Mouse (Mus musculus) megakaryocyte progenitor cell, adult 5-6 weeks (primary cell): ENCODE measurements around the gene Dbf4. TPM values are rescaled to one million over a fixed set of nuclear protein-coding genes. Genes with fewer than 3 reads are reported as not detected.

Source experiments
- ATAC-seq: replicated peaks from 2 replicates; pipeline ENCODE4 v1.8.0; 2016; ENCODE audit warnings: mild to moderate bottlenecking, moderate TSS enrichment, inconsistent platforms; ENCODE audit not compliant: poor library complexity
- total RNA-seq, 2 experiments: library from RNA; stranded (forward) in 1 of 2; stranded (reverse) in 1 of 2; fragments of 157-497, 149-512 nt in 1 of 2; fragments of 200-1000 nt in 1 of 2; gene quantifications; 2 replicates each; pipeline versions ENCODE4 v1.2.3 to v1.2.4; 2015 to 2017

The Dbf4 gene
- total RNA-seq, 2 experiments from 2014 or later = 65.1 to 78.2 TPM

DNA sequence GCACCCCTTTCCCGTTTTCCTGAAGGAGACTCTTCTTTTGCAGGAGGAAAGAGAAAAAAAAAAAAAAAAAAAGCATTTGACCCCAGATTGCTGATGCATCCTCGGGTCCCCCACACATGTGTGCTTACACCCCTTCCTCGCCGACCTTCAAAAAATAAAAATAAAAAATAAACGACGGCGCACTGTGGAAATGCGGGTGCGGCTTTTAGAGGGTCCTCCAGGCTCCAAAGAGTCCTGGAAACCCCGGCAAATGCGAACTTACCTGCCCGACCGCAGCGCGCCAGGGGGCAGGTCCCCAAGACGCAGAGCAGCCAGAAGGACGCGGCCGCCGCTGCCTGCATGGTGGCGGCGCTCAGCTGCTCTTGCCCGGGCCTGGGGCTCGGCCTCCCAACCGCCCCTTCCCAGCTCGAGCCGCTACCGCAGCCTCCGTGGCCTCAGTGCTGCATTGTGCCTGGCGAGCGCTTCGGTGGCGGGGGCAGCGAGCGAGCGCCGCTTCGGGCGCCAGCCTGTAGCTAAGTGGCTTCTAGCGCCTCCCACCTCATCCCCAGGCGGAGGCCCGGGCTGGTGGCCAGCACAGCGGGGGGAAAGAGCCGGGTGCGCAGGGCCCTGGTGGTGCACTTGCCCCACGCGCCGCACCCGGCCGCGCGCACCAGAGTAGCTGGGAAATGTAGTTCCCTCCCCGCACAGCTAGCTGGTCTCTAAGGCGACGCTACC is 54.7 kb downstream of the Dbf4 start, which contains the start of gene Adam22:
TSS of gene Adam22 (minus strand) at position 547 of the 714 bp plus-strand sequence.
- peak; percentile 97 for ATAC-seq

DNA sequence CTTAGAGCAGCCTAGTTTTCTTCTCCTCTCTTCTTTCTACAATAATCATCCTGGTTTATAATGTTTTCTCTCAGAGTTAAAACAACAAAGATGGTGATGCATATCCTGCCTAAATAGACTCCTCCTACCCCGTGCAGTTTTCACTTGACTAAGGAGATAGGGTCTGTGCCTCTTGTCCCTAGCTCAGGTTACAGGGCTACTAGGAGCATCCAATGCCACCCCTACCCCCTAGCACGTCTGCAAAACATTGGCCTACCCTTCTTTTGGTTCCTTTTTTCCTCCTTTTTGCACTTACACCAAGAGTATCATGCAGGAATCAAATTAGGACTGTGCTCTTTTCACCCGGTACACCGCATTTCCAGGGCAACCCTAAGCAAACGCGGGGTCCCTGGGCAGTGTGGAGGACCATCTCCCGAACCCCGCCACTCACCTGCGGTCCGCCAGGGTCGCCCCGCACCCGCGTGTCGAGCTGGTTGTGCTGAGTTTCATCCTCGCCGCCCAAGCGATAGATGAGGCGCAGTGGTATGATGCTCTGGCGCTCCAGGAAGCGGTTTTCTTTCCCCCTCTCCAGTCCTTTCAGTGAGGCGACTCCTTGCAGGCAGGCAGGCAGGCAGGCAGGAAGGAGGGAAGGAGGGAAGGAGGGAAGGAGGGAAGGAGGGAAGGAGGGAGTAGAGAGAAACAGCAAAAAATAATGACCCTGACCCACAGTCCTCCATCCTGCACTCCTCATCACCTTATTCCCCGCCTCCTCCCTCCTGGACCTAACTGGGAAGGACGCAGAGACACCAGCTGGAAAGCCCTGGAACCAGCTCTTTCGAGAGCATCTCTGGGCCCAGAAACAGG is 55.5 kb downstream of the Dbf4 start:
- ATAC-seq = no peak

DNA sequence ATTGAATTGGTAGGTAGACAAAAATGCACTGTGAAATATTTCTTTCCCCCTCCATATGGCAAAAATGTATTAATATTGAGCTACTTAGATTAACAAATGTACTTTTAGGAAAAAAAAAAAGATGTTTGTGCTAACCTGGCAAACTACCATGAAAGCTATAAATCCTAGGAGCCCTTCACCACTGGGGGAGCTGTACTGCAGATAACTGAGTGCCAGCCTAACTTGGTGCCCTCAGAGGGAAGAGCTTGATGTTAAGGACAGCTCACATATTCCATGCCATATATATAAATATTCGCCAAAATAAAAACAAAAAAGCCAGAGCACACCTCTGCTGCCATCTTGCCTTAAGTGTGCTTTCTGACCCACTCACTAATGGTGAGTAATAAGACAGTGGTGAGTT is 60.2 kb downstream of the Dbf4 start:
- peak; percentile 74 for ATAC-seq

DNA sequence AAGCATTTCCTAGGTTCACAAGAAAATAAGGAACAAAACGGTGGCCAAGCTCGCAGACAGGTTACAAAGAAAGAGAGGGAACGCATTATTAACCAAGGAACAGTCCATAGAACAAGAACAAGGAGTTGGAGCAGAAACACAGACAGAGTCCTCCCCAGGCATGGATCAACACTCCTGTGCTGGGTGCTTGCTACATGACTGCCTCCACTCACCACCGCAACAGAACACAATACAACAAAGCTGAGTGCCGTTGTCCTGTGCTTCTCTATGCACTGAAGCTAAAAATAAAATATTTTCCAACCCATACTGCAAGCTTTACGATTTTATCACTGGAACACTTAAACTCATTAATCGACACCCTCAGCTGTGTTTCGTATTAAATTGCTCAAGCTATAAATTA is 64.8 kb downstream of the Dbf4 start:
- no peak for ATAC-seq

DNA sequence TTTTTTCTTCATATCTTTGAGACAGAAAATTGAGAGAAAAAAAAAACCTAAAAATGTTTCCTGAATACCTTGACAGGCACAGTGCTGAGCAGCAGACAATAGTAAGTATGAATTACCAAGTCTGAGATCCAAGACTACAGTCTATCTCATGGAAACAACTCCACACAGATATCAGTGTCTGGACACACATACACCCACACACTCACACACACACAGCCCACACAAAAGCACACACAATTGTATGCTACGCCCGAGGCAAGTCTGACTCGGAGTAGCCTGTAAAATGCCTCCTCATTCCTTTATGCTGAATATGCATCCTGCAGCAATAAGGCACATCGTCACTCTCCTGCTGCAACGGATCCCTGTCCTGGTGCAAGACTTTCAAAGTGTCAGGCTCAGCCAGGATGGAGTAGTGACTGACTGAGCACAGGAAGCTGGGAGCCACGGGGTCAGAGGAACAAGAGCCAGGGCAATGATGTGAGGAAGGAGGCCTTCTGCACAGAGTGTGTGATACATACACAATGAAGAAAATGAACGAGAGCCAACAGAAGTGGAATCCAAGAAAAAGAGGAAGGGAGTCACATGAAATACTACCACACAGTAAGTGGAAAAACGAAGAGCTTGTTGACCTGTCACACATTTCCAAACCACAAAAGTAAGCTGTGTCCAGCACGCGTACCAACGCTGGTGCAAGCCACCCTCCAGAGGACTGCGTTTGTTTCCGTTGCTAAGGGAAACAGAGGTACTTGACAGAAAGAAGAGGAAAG is 65.4 kb downstream of the Dbf4 start:
- peak; percentile 93 for ATAC-seq

DNA sequence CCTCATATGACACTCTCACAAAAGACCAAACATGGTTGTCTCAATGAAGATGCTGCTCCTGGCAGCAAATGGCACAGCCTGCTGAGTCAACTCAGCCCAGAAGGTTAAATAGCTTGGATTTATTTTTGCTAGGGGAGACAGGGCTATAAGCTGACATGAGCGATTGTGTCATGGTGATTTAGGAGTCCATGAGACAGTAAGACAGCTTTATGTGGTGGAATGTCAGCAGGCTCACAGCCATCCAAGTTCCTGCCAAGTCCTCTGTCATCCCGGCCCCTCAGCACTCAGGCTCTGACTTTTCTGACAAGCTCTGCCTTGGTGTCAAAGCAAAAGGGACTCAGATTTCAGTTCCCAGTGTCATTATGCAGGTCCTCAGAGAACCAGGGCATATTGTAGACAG is 66.2 kb downstream of the Dbf4 start:
- no peak for ATAC-seq

DNA sequence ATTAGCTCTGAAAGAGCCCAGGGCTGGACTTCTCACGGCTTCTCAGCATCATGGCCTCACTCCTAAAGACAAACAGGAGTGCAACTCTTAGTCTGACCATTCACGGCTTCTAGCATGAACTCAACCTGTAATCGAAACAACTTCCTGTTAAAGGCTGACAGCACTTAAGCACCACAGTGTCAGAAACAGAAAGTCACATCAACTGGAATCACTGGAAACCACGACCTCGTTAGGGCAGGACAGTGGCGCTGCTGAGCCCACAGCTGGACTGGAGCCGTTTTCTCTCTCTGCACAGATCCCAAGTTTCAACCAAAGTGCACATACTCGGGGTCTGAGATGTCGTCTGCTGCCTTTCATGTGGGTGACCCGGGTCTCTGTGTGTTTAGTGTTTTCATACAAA is 73.0 kb downstream of the Dbf4 start:
- peak; percentile 68 for ATAC-seq

Other genes with a start within 250 kb of the Dbf4 start
- gene Adam22, start 54.6 kb downstream of the Dbf4 start, total RNA-seq (2015) = 0.34 and 2.6 TPM in 2 replicates
- gene Adam22, start 54.6 kb downstream of the Dbf4 start, total RNA-seq (2017) = 0.33 and 1.6 TPM in 2 replicates
- 8.5 and 9.8 TPM in 2 replicates for gene Slc25a40, start 134 bp upstream of the Dbf4 start, total RNA-seq (2015)
- 7.9 and 12.5 TPM in 2 replicates for gene Slc25a40, start 134 bp upstream of the Dbf4 start, total RNA-seq (2017)
- gene Rundc3b, start 200.2 kb upstream of the Dbf4 start, total RNA-seq (2015) = 0.42 and 1.5 TPM in 2 replicates
- gene Rundc3b, start 200.2 kb upstream of the Dbf4 start, total RNA-seq (2017) = 0.17 and 0.81 TPM in 2 replicates
- gene Abcb1a, start 237.4 kb upstream of the Dbf4 start, total RNA-seq (2015) = not detected in 2 replicates
- 0.17 and 0.34 TPM in 2 replicates for gene Abcb1a, start 237.4 kb upstream of the Dbf4 start, total RNA-seq (2017)